Mouse (Mus musculus) midbrain, embryonic 14.5 days (tissue): ENCODE results near the gene Ndufs5. TPM values are rescaled to one million over a fixed set of nuclear protein-coding genes. Genes with fewer than 3 reads are reported as not detected.

ENCODE experiments used
- ATAC-seq: fragments of 200-750 bp; cut with Nextera tagmentation; 2 replicates; pipeline ENCODE4 v1.8.0; 2017; ENCODE audit warnings: moderate number of reproducible peaks, moderate library complexity; ENCODE audit not compliant: low FRiP score, low TSS enrichment
- DNase-seq: peaks from one replicate; pipeline ENCODE4 v3.0.0-alpha.2; 2015
- H3K27ac ChIP-seq: fragments of 300-500 bp; sonication (generic); replicated peaks from 2 replicates; pipeline ENCODE4 v1.5.1; 2014; ENCODE audit warnings: mild to moderate bottlenecking, low read depth, low read length, moderate library complexity
- H3K27me3 ChIP-seq: fragments of 300-500 bp; sonication (generic); 2 replicates; pipeline ENCODE4 v1.6.1; 2014; ENCODE audit warnings: low read length, control low read depth, mixed read lengths; ENCODE audit not compliant: control insufficient read depth, insufficient read depth
- H3K36me3 ChIP-seq: fragments of 300-500 bp; sonication (generic); 2 replicates; pipeline ENCODE4 v1.6.1; 2014; ENCODE audit warnings: low read length, control low read depth; ENCODE audit not compliant: control insufficient read depth, insufficient read depth
- H3K4me1 ChIP-seq: fragments of 300-500 bp; sonication (generic); 2 replicates; pipeline ENCODE4 v1.6.1; 2014; ENCODE audit warnings: mild to moderate bottlenecking, antibody characterized with exemption, low read length, control low read depth; ENCODE audit not compliant: control insufficient read depth, insufficient read depth
- H3K4me2 ChIP-seq: fragments of 300-500 bp; sonication (generic); 2 replicates; pipeline ENCODE4 v1.6.1; 2014; ENCODE audit warnings: mild to moderate bottlenecking, low read length, moderate library complexity
- H3K4me3 ChIP-seq: fragments of 300-500 bp; sonication (generic); replicated peaks from 2 replicates; pipeline ENCODE4 v1.5.1; 2014; ENCODE audit warnings: low read depth, low read length
- H3K9ac ChIP-seq: fragments of 300-500 bp; sonication (generic); replicated peaks from 2 replicates; pipeline ENCODE4 v1.6.1; 2014; ENCODE audit warnings: mild to moderate bottlenecking, low read length, moderate library complexity
- H3K9me3 ChIP-seq: fragments of 300-500 bp; sonication (generic); 2 replicates; pipeline ENCODE4 v1.6.1; 2016; ENCODE audit warnings: low read length, control low read depth, mixed read lengths; ENCODE audit not compliant: control insufficient read depth
- WGBS: fragments of 180-500 bp; shearing (Covaris S2); extraction: QIAGEN DNeasy Blood & Tissue Kit; methylation state at CpG from one replicate; pipeline ENCODE4 v1.1.7; 2014; 5-methylcytosine and 5-hydroxymethylcytosine counted together
- polyA plus RNA-seq: library from polyadenylated mRNA; unstranded; fragments of >200 nt; fragmentation: Nextera tagmentation; extraction: Ambion mirVana; gene quantifications from 2 replicates; pipeline ENCODE4 v1.2.1, GENCODE M21; 2014

Ndufs5 gene
- polyA plus RNA-seq, 1 experiment from 2014 or later, result 428 TPM

DNA sequence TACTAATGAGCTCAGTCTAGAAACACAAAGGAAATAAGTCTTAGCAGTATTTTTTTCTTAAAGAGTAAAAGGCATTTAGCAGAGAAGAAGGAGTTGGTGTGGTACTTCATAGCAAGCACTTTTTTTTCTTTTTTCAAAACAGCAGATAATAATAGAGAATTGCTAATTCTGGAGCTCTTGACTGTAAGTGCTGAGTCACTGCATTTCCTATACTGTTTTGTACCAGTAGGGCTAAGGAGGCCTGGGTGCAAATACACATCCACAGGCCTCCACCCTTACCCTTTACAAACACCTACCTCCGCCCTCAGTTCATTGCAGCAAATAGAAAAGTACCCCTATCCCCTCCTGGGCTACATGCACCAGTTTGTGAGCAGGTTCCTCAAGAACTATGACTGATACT, 51.5 kb downstream of the Ndufs5 start:
- Histone ChIP-seq H3K4me3 (no peak overlapping the region), H3K9ac (0 out of 2 replicates have a peak overlapping the region, but pooled peaks have one; percentile 2), H3K9me3 (no peaks in the 10 kb centered on the region), H3K36me3 (peaks cover 10% of the 10 kb centered on the region; the same call in 1 of the 2 replicates), H3K27ac (no peak overlapping the region), H3K27me3 (no peaks in the 10 kb centered on the region), H3K4me1 (peaks cover 54% of the 10 kb centered on the region), H3K4me2 (0 out of 2 replicates have a peak overlapping the region, but pooled peaks have one; percentile 0)
- no peak for ATAC-seq
- WGBS, result 77% methylated on average over 1 of the region's 1 CpGs
- peak; percentile 15 for DNase-seq

DNA sequence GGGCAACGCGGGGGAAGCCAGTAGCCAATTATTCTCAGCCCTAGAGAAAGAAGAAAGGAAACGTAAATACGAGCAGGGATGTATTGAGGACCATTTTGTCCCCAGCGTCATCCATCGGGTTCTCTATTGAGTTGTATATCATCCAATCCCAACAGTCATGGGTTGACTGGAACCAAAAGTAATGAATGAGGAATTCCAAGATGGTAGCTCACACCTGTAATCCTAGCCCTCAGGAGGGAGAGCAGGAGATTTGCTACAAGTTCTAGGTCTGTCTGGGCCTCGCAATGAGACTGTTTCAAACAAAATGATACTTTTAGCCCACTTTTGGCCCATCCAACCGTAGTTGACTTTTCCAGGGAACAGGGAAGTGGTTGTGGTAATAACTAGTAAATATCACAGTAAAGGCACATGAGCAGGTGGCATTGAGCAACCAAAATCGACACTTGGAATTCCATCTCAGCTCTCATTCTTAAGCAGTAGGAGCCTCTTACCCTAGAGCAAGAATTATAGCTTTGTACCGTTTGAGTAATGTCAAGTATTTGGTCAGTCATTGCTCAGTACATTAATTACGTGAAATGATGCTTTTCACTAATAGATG, 52.2 kb downstream of the Ndufs5 start:
- Histone ChIP-seq H3K4me3 (peak overlapping the region; percentile 82), H3K4me1 (peaks cover 57% of the 10 kb centered on the region), H3K9me3 (no peaks in the 10 kb centered on the region), H3K27ac (peak overlapping the region; percentile 99), H3K4me2 (peak overlapping the region; percentile 85), H3K27me3 (no peaks in the 10 kb centered on the region), H3K9ac (peak overlapping the region; percentile 99), H3K36me3 (0 out of 2 replicates have a peak, but pooled peaks cover 3% of the 10 kb centered on the region)
- no peak for DNase-seq
- WGBS, result 22% methylated on average over 11 of the region's 11 CpGs
- ATAC-seq, result no peak

GRCm38 (mm10) chr4:123664951-123665661, 52.9 kb downstream of the Ndufs5 start:
- Histone ChIP-seq H3K4me1 (peaks cover 51% of the 10 kb centered on the region), H3K27ac (peak overlapping the region; percentile 99), H3K4me3 (peak overlapping the region; percentile 82), H3K4me2 (peak overlapping the region; percentile 85), H3K9me3 (no peaks in the 10 kb centered on the region), H3K27me3 (no peaks in the 10 kb centered on the region), H3K36me3 (0 out of 2 replicates have a peak, but pooled peaks cover 3% of the 10 kb centered on the region), H3K9ac (peak overlapping the region; percentile 99)
- DNase-seq (peak; percentile 80), ATAC-seq (peak; percentile 49)
- under 1% methylated on average over 58 of the region's 58 CpGs for WGBS

GRCm38 (mm10) chr4:123664021-123664950, 53.7 kb downstream of the Ndufs5 start:
- Histone ChIP-seq H3K36me3 (0 out of 2 replicates have a peak, but pooled peaks cover 3% of the 10 kb centered on the region), H3K4me3 (peak overlapping the region; percentile 82), H3K9ac (peak overlapping the region; percentile 99), H3K4me1 (peaks cover 51% of the 10 kb centered on the region), H3K27ac (peak overlapping the region; percentile 99), H3K27me3 (no peaks in the 10 kb centered on the region), H3K4me2 (peak overlapping the region; percentile 85), H3K9me3 (no peaks in the 10 kb centered on the region)
- WGBS, result under 1% methylated on average over 121 of the region's 125 CpGs
- ATAC-seq (peak; percentile 66), DNase-seq (peak; percentile 83)

DNA sequence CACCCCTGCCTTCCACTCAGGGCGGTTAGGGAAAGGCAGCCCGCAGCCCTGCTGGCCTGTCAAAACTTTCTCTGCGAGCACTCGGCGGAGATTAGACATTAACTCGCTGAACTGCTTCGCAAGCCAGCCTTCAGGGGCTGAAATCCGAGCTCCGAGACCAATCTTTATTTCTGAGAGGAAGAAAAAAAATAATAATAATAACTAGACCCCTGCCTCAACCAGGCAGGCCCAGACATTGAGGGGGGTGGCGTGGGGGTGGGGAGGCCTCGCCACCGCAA, 54.4 kb downstream of the Ndufs5 start:
- WGBS, result under 1% methylated on average over 12 of the region's 12 CpGs
- H3K4me1 ChIP-seq, result peaks cover 51% of the 10 kb centered on the region
- H3K9ac ChIP-seq, result peak overlapping the region; percentile 99
- peak overlapping the region; percentile 85 for H3K4me2 ChIP-seq
- no peaks in the 10 kb centered on the region for H3K27me3 ChIP-seq
- H3K4me3 ChIP-seq, result peak overlapping the region; percentile 82
- DNase-seq (peak; percentile 67), ATAC-seq (no peak)
- H3K27ac ChIP-seq, result peak overlapping the region; percentile 99
- H3K9me3 ChIP-seq, result no peaks in the 10 kb centered on the region
- 0 out of 2 replicates have a peak, but pooled peaks cover 3% of the 10 kb centered on the region for H3K36me3 ChIP-seq

GRCm38 (mm10) chr4:123662914-123663687, 54.9 kb downstream of the Ndufs5 start:
- H3K4me3 ChIP-seq, result peak overlapping the region; percentile 82
- peak overlapping the region; percentile 99 for H3K9ac ChIP-seq
- H3K27ac ChIP-seq, result peak overlapping the region; percentile 99
- under 1% methylated on average over 15 of the region's 15 CpGs for WGBS
- H3K4me1 ChIP-seq, result peaks cover 51% of the 10 kb centered on the region
- 0 out of 2 replicates have a peak, but pooled peaks cover 3% of the 10 kb centered on the region for H3K36me3 ChIP-seq
- peak overlapping the region; percentile 85 for H3K4me2 ChIP-seq
- H3K9me3 ChIP-seq, result no peaks in the 10 kb centered on the region
- ATAC-seq (no peak), DNase-seq (peak; percentile 59)
- H3K27me3 ChIP-seq, result no peaks in the 10 kb centered on the region
